Mouse (Mus musculus) midbrain, embryonic 10.5 days (tissue): ENCODE results near the gene Gm9999. TPM values are rescaled to one million over a fixed set of nuclear protein-coding genes. Genes with fewer than 3 reads are reported as not detected.

Experiments used
- DNase-seq: peaks from one replicate; pipeline ENCODE4 v3.0.0-alpha.2; 2017; ENCODE audit warnings: low spot score
- H3K27ac ChIP-seq: fragments of 300-500 bp; sonication (generic); replicated peaks from 2 replicates; pipeline ENCODE4 v1.5.1; 2016; ENCODE audit warnings: mild to moderate bottlenecking
- H3K27me3 ChIP-seq: fragments of 300-500 bp; sonication (generic); 2 replicates; pipeline ENCODE4 v1.6.1; 2016; ENCODE audit warnings: low read depth, mild to moderate bottlenecking; ENCODE audit not compliant: poor library complexity, severe bottlenecking
- H3K36me3 ChIP-seq: fragments of 300-500 bp; sonication (generic); 2 replicates; pipeline ENCODE4 v1.6.1; 2016; ENCODE audit warnings: mild to moderate bottlenecking, moderate library complexity
- H3K4me1 ChIP-seq: fragments of 300-500 bp; sonication (generic); 2 replicates; pipeline ENCODE4 v1.6.1; 2016
- H3K4me3 ChIP-seq: fragments of 300-500 bp; sonication (generic); 2 replicates; pipeline ENCODE4 v1.5.1; 2016; ENCODE audit warnings: mild to moderate bottlenecking, moderate library complexity
- H3K9me3 ChIP-seq: fragments of 300-500 bp; sonication (generic); replicated peaks from 2 replicates; pipeline ENCODE4 v1.6.1; 2016; ENCODE audit warnings: mild to moderate bottlenecking
- WGBS: fragments of 180-500 bp; shearing (Covaris S2); methylation state at CpG from one replicate; pipeline ENCODE4 v1.1.7; 2016; 5-methylcytosine and 5-hydroxymethylcytosine counted together
- polyA plus RNA-seq: library from polyadenylated mRNA; unstranded; fragments of >200 nt; fragmentation: Nextera tagmentation; extraction: Ambion mirVana; gene quantifications from 2 replicates; pipeline ENCODE4 v1.2.1, GENCODE M21; 2016

Gene Gm9999
- polyA plus RNA-seq, 1 experiment from 2014 or later: not detected

DNA sequence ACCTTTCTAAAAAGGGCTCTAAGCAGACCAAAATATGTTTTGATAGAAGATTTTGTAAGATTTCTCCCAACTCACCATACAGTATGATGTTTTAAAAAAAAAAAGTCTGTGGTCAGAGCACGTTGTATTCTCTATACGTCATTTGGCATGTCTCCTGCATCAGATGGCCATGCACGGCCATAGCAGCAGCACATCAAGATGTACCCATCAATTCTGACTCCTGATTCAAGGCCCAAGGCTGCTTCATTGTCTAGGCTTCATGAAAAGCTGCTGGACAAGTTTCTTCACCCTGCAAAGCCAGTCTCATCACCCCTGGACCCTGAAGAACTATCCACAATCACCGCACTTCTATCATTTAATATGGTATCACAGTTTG, 18.5 kb downstream of the Gm9999 start:
- 50% methylated on average over 4 of the region's 4 CpGs for WGBS
- Histone ChIP-seq H3K4me1 (peaks cover 40% of the 10 kb centered on the region), H3K9me3 (no peaks in the 10 kb centered on the region), H3K27ac (no peak overlapping the region), H3K27me3 (no peaks in the 10 kb centered on the region), H3K4me3 (no peak overlapping the region), H3K36me3 (peaks cover 27% of the 10 kb centered on the region)
- DNase-seq: no peak

DNA sequence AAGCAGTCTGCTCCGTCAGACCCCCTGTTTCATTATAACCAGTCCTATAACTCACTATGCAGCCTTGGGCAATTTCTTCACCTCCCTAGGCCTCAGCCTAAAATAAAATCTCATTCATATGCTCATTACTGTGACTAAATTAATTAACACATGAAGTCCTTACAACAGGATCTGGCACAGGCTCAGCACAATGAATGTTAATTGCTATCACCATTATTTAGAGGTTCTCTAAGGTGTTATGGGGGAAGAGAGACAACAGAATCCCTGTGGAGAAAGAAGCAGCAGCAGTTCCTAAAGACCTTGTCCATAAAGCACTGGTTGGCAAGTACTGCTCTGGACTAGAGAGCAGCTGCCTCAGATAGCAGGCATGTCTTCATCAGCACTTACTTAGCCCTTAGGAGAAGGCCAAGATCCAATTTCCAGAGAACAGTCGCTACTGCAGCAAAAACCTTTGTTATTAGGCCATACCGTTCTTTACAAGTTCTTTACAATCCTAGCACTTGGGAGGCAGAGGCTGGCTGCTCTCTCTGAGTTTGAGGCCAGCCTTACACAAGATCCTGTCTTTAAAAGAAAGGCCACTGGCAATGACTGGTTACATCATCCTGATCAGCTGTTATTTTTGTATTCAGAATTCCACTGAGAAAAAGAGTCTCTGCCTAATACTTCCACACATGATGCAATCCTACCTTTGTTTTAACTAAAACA, 20.2 kb downstream of the Gm9999 start:
- WGBS: 34% methylated on average over 3 of the region's 3 CpGs
- H3K27ac ChIP-seq: no peak overlapping the region
- H3K4me3 ChIP-seq: no peak overlapping the region

DNA sequence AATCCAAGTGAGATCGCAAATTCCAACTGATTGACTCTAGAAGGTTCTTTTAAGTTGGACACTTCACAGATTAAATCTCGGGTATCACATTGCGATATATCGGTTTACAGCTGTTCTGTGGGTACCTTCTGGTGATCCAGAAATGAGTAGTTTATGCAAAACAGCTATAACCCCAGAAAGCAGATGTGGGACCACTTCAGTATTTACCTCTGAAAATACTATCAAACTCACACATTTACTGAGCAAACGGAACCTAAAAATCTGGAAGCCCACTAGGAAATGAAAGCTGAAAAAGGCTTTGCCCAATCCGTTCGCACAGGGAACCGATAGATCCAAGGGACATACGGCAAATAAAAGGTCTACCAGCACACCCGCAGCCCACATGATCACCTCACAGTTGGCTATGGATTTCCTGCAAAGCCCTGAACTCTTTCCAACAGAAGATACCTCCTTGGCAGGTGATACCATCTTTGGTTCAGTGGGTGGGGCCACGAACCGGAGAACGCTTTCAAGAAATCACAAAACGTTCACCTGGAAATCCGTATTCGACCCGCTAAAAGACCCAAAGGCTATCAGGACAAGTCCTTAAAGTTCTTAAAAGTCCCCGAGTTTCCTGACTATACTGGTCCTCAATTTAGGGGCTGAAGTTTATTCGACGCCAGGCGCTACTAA, 23.9 kb downstream of the Gm9999 start:
- peak overlapping the region; percentile 88 for H3K27ac ChIP-seq
- H3K9me3 ChIP-seq: no peaks in the 10 kb centered on the region
- DNase-seq: no peak
- peaks cover 49% of the 10 kb centered on the region for H3K4me1 ChIP-seq
- peak overlapping the region; percentile 77 for H3K4me3 ChIP-seq
- 26% methylated on average over 21 of the region's 21 CpGs for WGBS
- no peaks in the 10 kb centered on the region for H3K36me3 ChIP-seq
- H3K27me3 ChIP-seq: no peaks in the 10 kb centered on the region

More for the DNA sequence above, 20.2 kb downstream of the Gm9999 start:
- peaks cover 11% of the 10 kb centered on the region for H3K36me3 ChIP-seq
- H3K4me1 ChIP-seq: peaks cover 46% of the 10 kb centered on the region
- DNase-seq: no peak
- H3K9me3 ChIP-seq: no peaks in the 10 kb centered on the region
- H3K27me3 ChIP-seq: no peaks in the 10 kb centered on the region

DNA sequence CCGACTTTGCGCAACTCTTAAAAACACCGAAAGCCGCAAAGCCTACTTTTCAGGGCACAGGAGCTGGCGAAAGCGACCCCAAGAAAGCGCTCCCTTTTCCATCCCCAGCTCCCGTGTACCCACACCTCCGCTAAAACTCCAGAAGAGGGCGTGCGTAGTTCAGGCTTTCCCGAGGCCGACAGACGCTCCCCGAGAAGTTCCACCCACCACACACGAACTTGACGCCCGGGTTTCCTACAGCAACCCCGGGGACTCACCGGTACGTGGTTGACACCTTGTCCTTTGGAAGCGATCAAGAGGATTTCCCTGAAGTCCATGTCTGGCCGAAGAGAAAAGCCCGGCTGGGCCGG, 24.4 kb downstream of the Gm9999 start:
- WGBS: 0% methylated on average over 25 of the region's 25 CpGs
- no peak for DNase-seq
- Histone ChIP-seq H3K36me3 (no peaks in the 10 kb centered on the region), H3K27me3 (no peaks in the 10 kb centered on the region), H3K4me3 (peak overlapping the region; percentile 77), H3K27ac (peak overlapping the region; percentile 88), H3K4me1 (peaks cover 43% of the 10 kb centered on the region), H3K9me3 (no peaks in the 10 kb centered on the region)

DNA sequence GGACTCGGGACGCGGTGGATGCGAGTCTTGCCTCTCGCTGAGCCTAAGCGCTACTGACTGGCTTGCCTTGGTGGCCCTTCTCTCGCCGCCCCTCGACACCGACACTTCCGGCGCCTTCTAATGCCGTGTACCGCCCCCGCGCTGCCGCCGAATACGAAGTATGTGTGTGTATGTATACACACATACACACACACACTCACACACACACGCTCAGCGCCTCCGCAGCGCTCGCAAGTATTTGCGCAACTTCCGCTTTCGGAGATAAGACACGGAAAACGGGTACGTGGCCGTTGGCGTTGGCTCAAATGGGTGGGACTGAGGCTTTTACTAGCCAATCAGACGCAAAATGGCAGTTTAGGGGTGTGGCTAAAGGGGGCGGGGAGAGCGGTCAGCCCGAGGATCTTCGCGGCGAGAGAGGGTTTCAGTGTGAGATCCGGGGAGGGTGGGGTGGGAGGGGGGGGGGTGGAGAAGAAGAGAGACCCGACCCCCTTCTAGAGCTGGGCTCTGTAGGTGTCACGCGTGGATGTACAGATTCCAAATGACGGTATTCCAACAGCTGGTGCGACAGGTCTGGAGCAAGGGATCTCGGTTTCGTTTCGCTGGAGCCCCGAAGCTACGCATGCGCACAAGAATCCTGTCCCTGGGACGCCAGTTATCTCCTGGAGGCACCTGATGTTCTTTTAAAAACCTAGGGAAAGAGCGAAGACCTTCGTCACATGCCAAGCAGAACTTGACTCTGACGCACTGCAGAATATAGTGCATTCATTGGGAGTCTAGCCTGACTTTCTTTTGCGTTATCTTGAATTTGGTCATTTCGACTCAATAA, 25.0 kb downstream of the Gm9999 start, which contains the start of gene Spty2d1:
Gene Spty2d1, minus strand, starts transcription at position 244 of the 826 bp plus-strand sequence.
- WGBS: under 1% methylated on average over 57 of the region's 57 CpGs
- Histone ChIP-seq H3K4me1 (peaks cover 40% of the 10 kb centered on the region), H3K27me3 (no peaks in the 10 kb centered on the region), H3K36me3 (no peaks in the 10 kb centered on the region), H3K9me3 (no peaks in the 10 kb centered on the region), H3K4me3 (peak within 1 kb of the TSS; percentile 77), H3K27ac (peak within 1 kb of the TSS; percentile 88)
- peak; percentile 95 for DNase-seq

DNA sequence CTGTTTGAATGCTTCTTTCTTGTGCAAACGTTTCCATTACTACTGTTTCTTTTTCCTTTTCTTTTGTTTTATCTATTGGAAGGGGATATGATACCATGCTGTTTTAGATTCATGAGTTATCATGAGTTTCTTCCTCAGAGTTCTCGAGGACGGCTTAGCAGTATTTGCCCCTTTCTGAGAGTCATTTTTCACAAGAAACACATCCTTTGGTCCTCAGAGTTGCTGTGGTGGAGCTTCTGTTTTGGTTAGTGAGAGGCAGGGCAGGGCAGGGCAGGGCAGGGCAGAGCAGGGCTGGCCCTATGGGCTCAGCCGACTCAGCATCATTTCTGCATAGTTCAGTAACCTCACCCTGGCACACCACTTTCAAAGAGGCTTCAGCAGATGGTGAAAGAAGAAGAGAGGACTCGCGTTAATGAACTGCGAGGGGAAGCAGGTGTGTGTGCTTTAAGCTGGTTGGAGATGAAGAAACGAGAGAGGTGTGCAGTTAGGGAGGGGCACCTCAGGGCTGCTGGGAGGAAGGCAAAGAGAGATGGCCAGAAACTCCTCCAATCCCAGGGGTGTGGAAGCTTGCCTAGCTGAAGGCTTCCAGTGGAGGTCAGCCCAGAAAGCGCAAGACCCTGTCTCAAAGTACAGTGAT, 29.9 kb downstream of the Gm9999 start:
- H3K9me3 ChIP-seq: no peaks in the 10 kb centered on the region
- no peak overlapping the region for H3K4me3 ChIP-seq
- peaks cover 29% of the 10 kb centered on the region for H3K4me1 ChIP-seq
- WGBS: 59% methylated on average over 9 of the region's 9 CpGs
- no peaks in the 10 kb centered on the region for H3K36me3 ChIP-seq
- H3K27me3 ChIP-seq: no peaks in the 10 kb centered on the region
- DNase-seq: no peak
- no peak overlapping the region for H3K27ac ChIP-seq

DNA sequence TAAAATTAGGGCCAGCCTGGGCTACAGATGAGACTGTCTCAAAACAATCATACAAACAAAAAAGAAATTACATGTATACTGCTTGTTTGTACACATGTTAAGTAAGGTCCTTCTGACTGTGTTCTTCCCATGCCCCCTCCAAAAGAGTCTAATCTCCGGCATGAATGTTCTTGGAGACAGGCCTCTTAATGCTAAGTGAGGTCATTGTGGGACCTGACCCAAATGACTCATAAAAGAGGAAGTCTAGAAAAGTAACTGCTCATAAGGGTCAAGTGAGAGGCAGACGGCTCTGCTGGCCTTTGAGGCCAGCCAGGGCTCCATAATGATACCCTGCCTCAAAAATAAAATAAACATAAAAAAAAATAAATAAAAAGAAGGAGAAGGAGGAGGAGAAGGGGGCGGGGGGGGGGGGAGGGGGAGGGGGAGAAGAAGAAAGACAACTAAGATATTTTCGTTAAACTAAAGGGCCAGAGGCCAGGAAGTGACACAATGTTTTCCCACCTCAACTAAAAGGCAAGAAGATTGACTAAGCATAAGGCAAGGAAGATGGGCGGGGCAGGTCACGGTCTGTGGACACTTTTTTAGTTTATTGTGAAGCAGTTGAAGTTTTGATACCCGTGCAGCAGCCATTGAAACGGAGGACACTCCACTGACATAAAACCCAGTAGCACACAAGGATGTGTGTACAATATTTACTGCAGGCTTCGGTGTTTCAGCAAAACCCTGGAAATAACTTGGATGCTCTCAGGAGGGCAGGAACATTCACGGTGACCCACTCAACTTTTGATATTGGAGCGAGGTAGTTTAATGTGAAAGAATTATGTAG, 31.4 kb downstream of the Gm9999 start:
- 54% methylated on average over 11 of the region's 11 CpGs for WGBS
- peak overlapping the region; percentile 73; the same call in 1 of the 2 replicates for H3K27ac ChIP-seq
- peaks cover 22% of the 10 kb centered on the region for H3K4me1 ChIP-seq
- DNase-seq: no peak
- H3K36me3 ChIP-seq: no peaks in the 10 kb centered on the region
- no peaks in the 10 kb centered on the region for H3K27me3 ChIP-seq
- H3K4me3 ChIP-seq: no peak overlapping the region
- H3K9me3 ChIP-seq: no peaks in the 10 kb centered on the region

DNA sequence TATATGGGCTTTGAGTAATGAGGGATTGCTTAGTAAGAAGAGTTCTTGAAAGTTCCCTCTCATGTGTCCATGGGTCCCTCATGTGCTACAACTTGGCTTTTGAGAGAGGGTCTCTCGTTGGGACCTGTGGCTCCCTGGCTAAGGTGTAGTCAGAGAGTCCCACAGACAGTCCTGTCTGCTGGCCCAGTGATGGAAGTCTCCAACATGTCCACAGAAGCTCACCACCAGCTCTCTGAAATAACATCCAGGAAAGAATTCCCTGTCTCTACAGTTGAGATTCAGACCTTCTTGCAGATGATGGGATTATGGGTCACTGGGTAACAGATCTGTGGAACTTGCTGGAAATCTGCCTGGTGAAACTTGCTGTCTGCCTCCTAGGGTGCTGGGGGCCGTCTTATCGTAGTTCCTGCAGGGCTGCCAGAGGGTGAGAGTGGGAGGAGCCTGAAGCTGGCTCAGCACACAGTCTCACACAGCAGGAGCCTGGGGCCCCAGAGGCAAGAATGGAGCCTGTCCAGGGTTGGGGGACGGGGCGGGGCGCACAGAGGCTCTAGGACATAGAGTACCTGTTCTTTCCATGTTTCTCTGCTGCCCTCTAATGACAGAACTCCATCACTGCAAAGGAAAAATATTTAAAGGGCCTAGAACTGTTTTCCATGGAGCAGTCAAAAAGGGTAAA, 32.1 kb downstream of the Gm9999 start:
- H3K36me3 ChIP-seq: no peaks in the 10 kb centered on the region
- H3K9me3 ChIP-seq: no peaks in the 10 kb centered on the region
- DNase-seq: peak; percentile 83
- H3K4me1 ChIP-seq: peaks cover 23% of the 10 kb centered on the region
- WGBS: 9% methylated on average over 6 of the region's 6 CpGs
- H3K4me3 ChIP-seq: peak overlapping the region; percentile 39
- H3K27ac ChIP-seq: peak overlapping the region; percentile 73
- no peaks in the 10 kb centered on the region for H3K27me3 ChIP-seq

DNA sequence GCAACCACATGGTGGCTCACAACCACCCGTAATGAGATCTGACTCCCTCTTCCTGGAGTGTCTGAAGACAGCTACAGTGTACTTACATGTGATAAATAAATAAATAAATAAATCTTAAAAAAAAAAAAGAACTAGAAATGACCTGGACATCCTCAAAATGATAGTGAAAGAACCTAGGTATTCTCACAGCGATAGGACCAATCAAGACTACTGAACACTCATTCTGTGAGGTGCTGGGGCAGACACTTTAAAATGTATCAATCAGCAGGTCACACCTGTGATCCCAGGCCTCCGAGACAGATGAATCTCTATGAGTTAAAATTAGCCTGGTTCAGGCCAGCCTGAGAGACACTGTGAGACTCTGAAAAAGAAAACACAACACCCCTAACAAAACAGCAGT, 33.2 kb downstream of the Gm9999 start:
- H3K27ac ChIP-seq: no peak overlapping the region
- H3K27me3 ChIP-seq: no peaks in the 10 kb centered on the region
- 80% methylated on average over 3 of the region's 3 CpGs for WGBS
- H3K4me1 ChIP-seq: peaks cover 23% of the 10 kb centered on the region
- no peaks in the 10 kb centered on the region for H3K36me3 ChIP-seq
- no peak for DNase-seq
- no peaks in the 10 kb centered on the region for H3K9me3 ChIP-seq
- H3K4me3 ChIP-seq: no peak overlapping the region

DNA sequence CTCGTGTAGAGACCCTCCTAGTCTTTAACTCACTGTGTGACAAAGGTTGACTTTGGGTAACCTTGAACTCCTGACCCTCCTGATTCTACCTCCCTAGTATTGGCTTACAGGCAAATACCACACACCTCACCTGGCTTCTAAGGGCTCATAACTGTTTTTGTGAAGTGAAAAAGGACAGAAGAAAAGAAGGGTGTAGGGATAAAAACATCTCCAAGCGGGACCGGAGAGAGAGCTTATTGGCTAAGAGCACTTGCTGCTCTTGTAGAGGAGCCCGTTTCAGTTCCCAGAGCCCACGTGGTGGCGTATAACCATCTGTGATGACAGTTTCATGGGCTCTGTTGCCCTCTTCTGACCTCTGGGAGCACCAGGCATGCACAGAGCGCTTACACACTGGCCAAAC, 33.8 kb downstream of the Gm9999 start:
- Histone ChIP-seq H3K27me3 (no peaks in the 10 kb centered on the region), H3K27ac (no peak overlapping the region), H3K9me3 (no peaks in the 10 kb centered on the region), H3K4me3 (no peak overlapping the region), H3K4me1 (peaks cover 23% of the 10 kb centered on the region), H3K36me3 (no peaks in the 10 kb centered on the region)
- no peak for DNase-seq
- WGBS: 78% methylated on average over 7 of the region's 7 CpGs

DNA sequence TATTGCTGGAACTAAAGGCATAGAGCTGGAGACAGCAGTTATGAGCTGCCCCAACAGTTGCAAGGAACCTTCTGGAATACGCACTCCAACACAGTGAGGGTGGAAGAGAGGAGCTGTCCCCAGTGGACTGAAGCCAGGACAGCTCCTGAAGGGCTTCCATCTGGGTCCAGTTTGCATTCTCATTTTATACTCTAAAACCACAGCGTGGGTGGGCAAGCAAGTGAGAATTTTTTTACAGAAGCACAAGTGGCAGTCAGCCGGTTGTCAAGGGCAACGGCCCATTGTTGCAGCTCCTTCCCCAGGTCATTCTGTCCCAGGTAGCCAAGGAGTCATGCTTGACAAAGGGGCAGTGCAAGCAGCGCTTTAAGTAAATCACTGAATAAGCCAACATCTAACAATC, 36.3 kb downstream of the Gm9999 start:
- no peak for DNase-seq
- WGBS: 68% methylated on average over 5 of the region's 5 CpGs
- no peak overlapping the region for H3K4me3 ChIP-seq
- no peaks in the 10 kb centered on the region for H3K36me3 ChIP-seq
- H3K27me3 ChIP-seq: no peaks in the 10 kb centered on the region
- peaks cover 16% of the 10 kb centered on the region for H3K4me1 ChIP-seq
- H3K27ac ChIP-seq: no peak overlapping the region
- H3K9me3 ChIP-seq: no peaks in the 10 kb centered on the region
